Mouse (Mus musculus): Measurements from ENCODE around the gene Rgl2. TPM values are rescaled to one million over a fixed set of nuclear protein-coding genes. Genes with fewer than 3 reads are reported as not detected.
"Not testable (repeated sequence)": the region's sequence is repeated elsewhere in the genome, so short reads cannot be mapped to it uniquely, and the experiment has no call there.

Rgl2 gene
- total RNA-seq (2015) = 20.3 and 22.7 TPM in 2 replicates
- total RNA-seq (2017) = 37.9 and 47.9 TPM in 2 replicates

DNA sequence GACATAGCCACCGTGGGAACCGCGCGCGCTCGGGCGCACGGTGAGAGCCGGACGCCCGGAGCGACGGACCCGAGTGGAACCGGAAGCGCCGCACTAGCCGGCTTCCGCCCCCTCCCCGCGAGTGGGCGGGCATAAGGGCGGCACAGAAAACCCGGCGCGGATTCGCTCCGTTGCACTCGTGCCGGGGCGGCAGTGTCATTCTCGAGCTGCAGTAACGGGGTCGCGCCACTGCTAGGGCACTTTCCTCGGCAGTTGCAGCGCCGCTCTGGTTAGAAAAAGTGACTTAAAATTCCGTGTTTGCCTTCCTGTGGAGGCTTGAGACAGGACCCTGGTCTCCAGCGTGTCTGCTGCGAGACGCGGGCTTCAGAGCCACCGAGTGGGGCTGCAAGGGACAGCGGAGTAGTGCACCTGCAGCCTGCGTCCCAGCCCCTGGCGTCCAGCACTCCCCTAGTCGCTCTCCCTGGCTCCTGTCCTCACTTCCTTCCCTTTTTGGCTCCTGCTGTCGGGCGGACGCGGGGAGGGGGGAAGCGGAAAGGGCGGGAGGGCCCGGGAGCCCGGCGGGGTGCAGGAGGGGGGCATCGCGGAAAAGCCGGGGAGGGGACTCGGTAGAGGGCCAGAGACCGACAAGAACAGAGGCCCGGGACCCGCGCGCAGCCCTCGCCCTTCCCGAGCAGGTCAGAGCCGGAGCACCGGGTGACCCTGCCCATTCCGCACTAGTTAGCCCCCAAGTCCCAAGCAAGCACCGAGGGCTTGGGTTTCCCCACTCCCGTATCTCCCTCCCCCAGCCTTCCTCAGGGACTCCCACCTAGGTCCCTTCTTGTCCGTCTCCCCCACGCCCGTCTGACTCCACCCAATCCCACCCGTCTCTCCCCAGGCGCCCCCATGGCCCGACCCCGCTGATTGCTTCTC, at the start of gene Rgl2:
Rgl2 (plus strand) TSS at position 173 of the 909 bp plus-strand sequence.
- ATAC-seq (replicated peaks; ENCODE audit: poor library complexity) = peak; percentile 74

DNA sequence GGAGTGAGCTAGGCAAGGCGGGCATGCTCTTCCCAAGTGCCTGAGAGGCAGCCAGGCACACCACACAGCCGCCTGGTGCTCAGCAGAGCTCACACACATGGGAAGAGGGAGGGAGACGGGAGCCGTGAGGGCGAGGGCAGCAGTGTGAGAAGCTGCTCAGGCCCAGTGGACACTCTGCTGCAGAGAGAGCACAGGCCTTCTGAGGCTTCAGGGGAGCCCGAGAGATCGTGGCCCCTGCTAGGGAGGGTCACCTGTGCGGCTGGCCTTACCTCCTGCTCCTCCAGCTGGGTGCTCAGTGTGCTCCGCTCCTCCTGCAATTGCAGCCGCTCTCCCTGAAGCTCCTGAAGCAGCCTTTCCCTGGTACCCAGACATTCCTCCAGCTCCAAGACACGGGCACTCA, 45.0 kb upstream of the Rgl2 start:
- ATAC-seq (replicated peaks; ENCODE audit: poor library complexity) = not testable (repeated sequence)

DNA sequence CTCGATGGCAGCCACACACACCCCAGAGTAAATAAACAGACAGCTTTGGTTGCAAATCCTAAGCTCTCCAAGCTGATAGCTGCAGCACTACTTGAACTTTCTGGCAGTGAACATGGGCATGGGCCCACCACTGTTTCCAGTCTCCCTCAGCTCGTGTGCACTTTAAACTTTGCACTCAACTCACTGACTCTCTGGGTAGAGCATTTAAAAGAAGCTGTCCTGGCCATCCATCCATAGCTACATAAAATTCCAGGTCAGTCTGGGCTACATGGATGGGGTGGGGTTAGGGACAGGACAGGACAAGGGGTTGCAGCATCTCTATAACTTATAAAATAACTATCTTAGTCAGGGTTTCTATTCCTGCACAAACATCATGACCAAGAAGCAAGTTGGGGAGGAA, 41.5 kb upstream of the Rgl2 start:
- not testable (repeated sequence) for ATAC-seq (replicated peaks; ENCODE audit: poor library complexity)

DNA sequence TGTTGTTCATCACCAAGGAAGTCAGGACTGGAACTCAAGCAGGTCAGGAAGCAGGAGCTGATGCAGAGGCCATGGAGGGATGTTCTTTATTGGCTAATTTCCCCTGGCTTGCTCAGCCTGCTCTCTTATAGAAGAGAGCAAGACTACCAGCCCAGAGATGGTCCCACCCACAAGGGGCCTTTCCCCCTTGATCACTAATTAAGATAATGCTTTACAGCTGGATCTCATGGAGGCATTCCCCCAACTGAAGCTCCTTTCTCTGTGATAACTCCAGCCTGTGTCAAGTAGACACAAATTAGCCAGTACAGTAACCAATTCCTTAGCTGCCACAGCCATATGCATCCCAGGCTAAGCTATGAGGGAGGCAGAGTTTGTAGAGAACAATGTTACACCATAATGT, 41.1 kb upstream of the Rgl2 start:
- ATAC-seq (replicated peaks; ENCODE audit: poor library complexity) = not testable (repeated sequence)

DNA sequence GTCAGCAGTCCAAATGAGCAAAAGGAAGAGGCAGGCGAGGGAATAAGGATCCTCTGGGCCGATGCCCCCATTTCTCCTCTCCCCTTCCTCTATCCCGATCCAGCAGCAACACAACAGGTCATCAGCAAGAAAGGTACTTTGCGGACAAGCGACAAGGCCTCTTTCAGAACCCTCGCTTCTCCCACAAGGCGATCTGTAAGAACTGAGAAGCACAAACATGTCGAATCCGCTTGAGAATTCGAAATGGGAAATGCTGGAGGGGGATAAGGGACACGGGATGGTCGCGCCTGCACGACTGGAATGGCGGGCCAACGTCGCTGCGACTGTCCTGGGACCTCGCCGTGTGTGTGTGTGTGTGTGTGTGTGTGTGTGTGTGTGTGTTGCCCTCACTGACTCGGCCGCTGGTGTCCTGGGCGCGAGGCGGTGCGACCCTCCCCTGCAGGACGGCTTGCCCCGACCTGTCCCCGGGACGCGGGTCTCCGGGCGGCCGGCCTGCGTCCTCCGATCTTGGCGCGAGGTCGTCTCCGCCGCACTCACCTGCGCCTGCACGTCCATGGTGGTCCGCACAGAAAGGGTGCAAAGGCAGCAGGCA, 39.3 kb upstream of the Rgl2 start:
- ATAC-seq (replicated peaks; ENCODE audit: poor library complexity) = not testable (repeated sequence)

DNA sequence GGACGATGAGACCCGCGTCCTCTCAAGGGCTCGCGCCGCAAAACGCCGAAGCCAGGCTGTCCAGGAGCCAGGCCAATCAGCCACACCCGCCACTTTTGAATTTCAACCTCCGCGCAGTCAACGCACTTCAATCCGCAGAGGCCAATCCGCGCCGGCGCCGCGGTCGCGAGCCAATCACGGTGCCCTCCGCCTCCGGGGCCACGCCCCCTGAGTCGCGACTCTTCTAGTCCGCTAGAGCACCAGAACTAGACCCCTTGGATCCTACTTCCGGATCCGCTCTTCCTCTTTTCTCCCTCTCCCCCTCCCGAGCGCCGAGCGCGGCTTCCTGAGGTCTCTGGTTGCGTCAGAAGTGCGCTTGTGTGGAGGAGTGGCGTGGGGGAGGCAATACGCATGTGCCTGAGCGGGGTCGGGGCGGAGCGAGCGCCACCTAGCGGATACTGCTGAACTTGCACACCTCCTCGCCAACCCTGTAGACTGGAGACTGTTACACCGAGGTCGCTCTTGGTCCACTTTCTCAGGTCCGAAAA, 38.7 kb upstream of the Rgl2 start, which contains the start of gene Kifc1:
Kifc1 (minus strand) TSS at position 129 of the 527 bp plus-strand sequence.
- ATAC-seq (replicated peaks; ENCODE audit: poor library complexity) = peak; percentile 99

DNA sequence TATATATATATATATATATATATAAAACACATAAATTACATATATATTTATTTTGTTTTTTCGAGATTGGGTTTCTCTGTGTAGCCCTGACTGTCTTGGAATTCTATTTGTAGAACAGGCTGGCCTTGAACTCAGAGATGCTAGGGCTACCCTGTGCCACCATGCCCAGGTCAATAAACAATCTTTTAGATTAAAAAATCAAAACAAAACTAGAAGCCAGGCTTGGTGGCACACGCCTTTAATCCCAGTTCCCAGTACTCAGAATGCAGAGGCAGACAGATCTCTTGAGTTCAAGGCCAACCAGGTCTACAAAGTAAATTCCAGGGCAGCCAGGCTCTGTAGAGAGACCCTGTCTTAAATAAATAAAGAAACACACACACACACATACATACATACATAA, 38.0 kb upstream of the Rgl2 start:
- ATAC-seq (replicated peaks; ENCODE audit: poor library complexity) = no peak

DNA sequence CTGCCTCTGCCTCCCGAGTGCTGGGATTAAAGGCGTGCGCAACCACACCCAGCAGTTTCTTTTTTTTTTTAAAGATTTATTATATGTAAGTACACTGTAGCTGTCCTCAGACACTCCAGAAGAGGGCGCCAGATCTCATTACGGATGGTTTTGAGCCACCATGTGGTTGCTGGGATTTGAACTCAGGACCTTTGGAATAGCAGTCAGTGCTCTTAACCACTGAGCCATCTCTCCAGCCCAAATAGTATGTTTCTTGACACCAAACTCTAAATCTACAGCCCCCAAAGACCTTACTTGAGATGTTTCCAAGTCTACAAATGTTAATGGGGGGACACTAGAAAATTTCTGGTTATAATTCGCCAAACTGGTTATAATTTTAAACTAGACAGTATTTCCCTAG, 37.5 kb upstream of the Rgl2 start:
- ATAC-seq (replicated peaks; ENCODE audit: poor library complexity) = not testable (repeated sequence)

DNA sequence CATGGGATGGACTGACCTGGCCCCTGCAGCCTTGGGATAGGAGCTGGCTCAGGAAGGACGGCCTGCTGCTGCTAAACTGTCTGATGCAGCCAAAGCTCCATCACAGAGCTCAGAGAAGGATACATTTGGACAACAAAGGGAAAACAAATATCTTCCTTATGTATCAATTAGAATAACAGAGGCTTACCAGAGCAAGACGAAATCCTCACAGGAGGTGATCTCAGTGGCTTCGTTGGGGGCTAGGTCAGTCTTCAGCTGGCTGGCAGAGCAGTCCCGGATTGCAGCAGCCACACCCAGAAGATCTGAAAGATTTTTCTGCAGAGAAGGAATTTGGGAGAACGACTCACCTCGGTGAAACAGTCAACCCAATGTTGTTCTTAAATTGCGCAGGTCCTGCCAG, 36.9 kb upstream of the Rgl2 start:
- no peak for ATAC-seq (replicated peaks; ENCODE audit: poor library complexity)

DNA sequence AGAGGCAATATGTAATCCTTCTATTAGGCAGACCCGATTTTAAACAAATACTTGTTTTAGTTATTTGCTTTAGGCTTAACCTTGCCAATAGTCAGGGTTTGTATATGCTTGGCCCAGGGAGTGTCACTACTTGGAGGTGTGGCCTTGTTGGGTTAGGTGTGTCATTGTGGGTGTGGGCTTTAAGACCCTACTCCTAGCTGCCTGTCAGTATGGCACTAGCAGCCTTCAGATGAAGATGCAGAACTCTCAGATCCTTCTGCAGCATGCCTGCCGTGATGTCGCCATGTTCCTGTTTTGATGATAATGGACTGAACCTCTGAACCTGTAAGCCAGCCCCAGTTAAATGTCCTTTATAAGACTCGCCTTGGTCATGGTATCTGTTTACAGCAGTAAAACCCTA, 36.3 kb upstream of the Rgl2 start:
- not testable (repeated sequence) for ATAC-seq (replicated peaks; ENCODE audit: poor library complexity)

DNA sequence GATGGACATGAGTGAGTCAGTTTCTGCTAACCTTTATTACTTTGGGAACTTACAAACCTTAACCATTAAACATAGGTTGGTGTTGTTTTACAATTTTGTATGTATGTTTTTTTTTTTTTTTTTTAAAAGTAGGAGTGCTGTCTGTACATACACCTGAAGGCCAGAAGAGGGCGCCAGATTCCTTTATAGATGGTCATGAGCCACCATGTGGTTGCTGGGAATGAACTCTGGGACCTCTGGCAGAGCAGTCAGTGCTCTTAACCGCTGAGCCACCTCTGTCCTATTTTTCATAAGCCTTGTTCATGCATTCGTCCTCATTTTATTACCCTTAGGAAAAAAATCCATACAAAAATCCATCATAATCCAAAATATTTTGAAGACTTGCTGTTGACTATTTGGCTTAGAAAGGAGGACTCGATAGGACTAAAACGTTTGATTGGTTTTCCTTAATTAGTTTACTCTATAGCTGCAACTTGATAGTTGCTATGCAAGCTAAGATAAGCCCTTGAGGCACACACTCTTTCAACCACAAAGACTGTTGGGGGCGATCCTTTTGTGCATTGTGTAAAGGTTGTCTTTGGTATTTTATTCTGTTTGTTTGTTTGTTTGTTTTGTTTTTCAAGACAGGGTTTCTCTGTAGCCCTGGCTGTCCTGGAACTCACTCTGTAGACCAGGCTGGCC, 32.1 kb upstream of the Rgl2 start:
- peak; percentile 62 for ATAC-seq (replicated peaks; ENCODE audit: poor library complexity)

DNA sequence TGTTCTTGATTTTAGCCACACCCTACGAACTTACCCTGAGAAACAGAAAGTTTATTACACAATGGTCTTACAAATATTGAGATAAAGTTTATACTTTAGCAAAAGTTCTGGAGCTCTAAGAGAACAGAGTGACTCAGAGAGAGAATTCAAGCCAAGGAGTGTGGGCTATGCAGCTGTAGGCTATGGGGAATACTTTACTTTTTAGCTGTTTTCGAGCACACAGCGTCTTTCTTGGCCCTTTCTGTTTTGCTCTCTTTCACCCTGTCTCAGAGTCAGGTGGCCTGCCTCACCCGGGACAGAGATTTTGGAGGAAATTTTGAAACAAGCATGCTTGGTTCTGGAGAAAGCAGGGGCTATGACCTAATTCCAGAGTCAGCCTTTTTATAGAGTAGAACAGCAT, 31.1 kb upstream of the Rgl2 start:
- not testable (repeated sequence) for ATAC-seq (replicated peaks; ENCODE audit: poor library complexity)

DNA sequence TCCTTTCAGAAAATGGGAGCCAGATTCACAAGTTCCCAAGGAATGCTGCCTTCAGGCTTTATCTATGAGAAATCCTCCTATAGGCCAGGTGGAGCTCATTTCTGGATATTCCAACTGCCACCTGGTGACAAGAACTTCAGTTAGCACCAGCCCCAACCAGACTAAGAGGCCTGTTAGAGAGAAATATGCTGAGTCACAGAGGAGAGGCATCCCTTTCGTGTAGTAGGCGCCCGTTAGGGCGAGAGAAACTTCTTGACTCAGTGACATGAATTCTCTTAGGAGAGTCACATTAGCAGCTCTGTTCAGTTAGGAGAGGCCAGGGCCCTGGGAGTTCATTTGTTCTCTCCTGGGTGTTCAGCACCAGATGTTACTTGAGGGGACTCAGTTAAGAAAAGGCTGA, 29.7 kb upstream of the Rgl2 start:
- peak; percentile 63 for ATAC-seq (replicated peaks; ENCODE audit: poor library complexity)

DNA sequence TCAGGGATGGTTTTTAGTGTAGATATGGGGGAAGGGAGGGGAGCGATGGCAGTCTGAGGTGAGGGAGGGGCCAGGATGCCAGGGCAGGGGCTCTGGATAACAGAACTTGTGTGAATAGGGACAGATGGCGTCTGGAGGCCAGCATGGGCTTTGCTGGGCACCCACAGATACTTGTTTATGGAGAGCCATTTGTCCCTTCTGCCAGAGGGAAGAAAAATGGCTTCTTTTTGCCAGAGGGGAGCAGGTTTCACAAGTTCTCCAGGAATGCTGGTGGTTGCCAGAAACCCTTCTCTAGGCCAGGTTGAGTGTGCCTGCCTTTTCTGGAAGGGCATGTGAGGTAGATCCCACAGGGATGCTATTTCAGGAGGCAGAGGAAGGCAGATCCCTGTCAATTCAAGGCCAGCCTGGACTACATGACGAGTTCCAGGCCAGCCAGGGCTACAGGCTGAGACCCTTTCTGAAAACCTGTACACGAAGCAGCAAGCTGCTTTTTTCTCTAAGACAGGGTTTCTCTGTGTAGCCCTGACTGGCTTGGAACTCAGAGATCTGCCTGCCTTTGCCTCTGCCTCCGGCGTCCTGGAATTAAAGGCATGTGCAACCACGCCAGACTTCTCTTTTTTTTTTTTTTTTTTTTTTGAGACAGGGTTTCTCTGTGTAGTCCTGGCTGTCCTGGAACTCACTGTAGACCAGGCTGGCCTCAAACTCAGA, 28.9 kb upstream of the Rgl2 start:
- ATAC-seq (replicated peaks; ENCODE audit: poor library complexity) = no peak

DNA sequence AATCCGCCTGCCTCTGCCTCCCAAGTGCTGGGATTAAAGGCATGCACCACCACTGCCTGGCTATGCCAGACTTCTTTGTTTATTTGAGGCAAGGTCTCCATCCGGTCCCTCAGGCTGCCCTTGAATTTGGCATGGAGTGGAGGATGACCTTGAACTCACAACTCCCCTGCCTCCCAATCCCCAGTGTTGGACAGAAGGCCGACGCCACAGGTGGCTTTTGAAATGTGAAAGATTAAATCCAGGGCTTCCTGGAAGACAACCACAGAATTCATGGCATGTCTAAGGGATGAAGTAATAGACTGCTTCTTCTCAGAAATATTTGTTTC, 28.4 kb upstream of the Rgl2 start:
- ATAC-seq (replicated peaks; ENCODE audit: poor library complexity) = no peak

DNA sequence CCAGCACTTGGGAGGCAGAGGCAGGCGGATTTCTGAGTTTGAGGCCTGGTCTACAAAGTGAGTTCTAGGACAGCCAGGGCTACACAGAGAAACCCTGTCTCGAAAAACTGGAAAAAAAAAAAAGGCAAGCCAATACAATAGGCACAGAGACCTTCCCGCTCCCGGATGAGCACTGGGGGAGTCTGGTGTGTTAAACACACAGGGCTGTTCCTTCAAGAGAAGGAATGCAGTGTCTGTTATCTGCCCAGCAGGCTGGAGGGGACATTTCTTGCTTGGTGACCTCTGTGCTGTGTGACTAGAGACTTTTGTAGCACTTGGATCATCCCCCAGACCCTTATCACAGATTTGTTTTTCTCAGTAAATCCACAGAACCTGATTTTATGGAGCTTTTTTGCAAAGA, 27.7 kb upstream of the Rgl2 start:
- ATAC-seq (replicated peaks; ENCODE audit: poor library complexity) = no peak

DNA sequence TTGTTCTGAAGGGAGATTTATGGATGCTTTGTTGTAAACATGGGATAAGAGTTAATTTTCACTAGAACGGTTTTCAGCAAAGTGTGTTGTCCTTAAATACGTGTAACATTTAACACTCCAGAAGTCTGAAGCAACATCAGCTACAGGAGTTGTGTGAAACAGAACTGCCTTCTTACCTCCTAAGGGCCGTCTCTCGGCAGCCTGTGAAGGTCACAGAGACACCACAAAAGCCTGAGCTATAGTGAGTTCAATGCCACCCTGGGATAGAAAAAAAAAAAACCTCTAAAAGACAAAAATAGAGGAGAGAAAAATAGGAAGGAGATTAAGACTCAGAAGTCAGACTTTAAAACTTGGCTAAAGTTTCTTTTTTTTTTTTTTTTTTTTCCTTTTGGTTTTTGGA, 27.3 kb upstream of the Rgl2 start:
- ATAC-seq (replicated peaks; ENCODE audit: poor library complexity) = no peak

DNA sequence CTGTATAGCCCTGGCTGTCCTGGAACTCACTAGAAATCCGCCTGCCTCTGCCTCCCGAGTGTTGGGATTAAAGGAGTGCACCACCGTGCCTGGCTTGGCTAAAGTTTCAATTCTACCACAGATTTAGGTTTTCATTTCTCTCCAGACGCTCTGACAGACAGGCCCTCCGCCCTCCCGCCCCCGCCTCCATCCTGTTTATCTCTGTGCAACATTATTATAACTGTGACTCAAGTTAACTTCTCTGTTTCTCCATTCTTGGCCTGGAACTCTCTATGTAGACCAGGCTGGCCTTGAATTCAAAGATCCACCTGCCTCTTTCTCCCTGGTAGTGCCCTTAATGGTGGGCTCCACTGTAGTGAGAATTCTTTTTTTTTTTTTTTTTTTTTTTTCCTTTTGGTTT, 26.9 kb upstream of the Rgl2 start:
- ATAC-seq (replicated peaks; ENCODE audit: poor library complexity) = peak; percentile 49; the same call in 1 of the 2 replicates

DNA sequence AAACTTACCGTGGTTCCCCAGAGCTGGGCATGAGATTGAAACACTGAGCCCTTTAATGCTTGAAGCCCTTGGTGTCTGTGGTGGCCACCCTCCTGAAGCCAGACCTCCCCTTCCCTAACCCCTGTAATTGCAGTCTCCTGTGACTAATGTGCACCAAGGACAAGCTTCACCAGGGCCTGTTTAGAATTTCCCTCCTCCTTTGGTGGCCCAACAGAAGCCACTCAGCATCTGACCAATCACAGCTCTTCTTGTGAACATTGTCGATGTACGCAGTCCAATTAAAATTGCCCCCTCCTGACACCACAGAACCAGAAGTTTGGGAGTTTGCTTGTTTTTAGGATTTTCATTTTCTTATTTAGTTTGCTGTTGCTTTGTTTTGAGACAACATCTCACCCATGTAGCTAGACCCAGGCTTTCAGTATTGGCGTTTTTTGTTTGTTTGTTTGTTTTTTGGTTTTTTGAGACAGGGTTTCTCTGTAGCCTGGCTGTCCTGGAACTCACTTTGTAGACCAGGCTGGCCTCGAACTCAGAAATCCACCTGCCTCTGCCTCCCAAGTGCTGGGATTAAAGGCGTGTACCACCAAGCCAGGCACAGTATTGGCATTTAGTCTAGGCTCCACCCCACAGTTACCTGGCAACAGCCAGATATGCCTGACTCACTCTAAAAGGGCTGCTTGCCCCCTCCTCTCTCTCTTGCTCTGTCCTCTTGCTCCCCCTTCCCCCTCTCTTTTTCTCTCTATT, 25.3 kb upstream of the Rgl2 start:
- not testable (repeated sequence) for ATAC-seq (replicated peaks; ENCODE audit: poor library complexity)

DNA sequence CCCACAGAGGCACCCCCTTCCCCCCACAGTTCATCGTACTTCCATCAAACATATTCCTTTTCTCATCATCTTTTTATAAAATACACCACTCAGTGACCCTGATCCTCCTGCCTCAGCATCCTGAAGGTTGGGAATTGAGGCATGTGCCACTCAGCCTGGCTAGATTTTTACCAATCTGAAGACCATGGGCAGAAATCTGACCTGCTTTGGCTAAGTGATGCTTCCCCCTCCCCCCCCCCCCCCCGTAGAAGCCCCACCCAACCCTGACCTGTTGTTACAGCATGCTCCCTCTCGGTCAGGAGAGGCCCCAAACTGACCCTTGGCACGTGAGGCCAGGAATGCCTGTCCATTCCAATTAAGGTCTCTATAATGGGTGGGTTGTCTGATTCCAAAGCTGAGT, 24.5 kb upstream of the Rgl2 start, which contains the start of gene Platr17:
Platr17 (plus strand) TSS at position 301 of the 400 bp plus-strand sequence.
- ATAC-seq (replicated peaks; ENCODE audit: poor library complexity) = not testable (repeated sequence)
